Mouse (Mus musculus) cortical plate, adult 2 months (tissue): ENCODE measurements at regions not wholly inside any gene's neighbourhood (a gene's known extent, or its start where the extent isn't known, plus 50 kb on each side); places are given as distances from the start of the nearest gene placed in this dataset.

Source experiments
- CTCF ChIP-seq: fragments of 200-500 bp; IDR thresholded peaks from 2 replicates; pipeline ENCODE4 v1.5.1; 2011; ENCODE audit warnings: mild to moderate bottlenecking, control low read depth, low read length; ENCODE audit not compliant: insufficient read depth; ENCODE audit errors: extremely low read depth
- POLR2A ChIP-seq: fragments of 200-500 bp; IDR thresholded peaks from 2 replicates; pipeline ENCODE4 v1.6.1; 2011; ENCODE audit warnings: mild to moderate bottlenecking, low read length, control low read depth; ENCODE audit not compliant: insufficient read depth; ENCODE audit errors: extremely low read depth

DNA sequence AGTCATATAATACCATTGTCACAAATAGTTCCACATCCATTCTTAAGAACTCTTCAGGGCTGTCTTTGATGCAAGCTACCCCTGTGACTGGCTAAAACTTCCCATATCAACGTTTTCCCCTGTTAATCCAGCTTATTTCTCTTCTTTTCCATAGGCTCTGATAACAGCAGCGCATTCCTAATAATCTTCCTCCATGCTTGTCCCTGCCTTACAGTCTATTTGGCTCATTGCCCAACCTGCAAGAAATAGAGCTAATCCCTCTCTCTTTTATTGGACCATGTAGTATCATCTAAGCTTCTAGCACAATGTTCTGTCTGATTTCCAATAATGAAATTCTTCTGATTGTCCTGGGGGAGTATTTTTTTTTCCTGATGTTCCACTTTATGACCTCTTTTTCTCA, 573.1 kb downstream of the Lmo7 start:
- no peak for TF ChIP-seq POLR2A
- TF ChIP-seq CTCF: no peak
